Mouse (Mus musculus): ENCODE data around the gene Aldh3b3. TPM values are rescaled to one million over a fixed set of nuclear protein-coding genes. Genes with fewer than 3 reads are reported as not detected.

Aldh3b3 gene
- polyA plus RNA-seq, 1 experiment from 2014 or later, result not detected

DNA sequence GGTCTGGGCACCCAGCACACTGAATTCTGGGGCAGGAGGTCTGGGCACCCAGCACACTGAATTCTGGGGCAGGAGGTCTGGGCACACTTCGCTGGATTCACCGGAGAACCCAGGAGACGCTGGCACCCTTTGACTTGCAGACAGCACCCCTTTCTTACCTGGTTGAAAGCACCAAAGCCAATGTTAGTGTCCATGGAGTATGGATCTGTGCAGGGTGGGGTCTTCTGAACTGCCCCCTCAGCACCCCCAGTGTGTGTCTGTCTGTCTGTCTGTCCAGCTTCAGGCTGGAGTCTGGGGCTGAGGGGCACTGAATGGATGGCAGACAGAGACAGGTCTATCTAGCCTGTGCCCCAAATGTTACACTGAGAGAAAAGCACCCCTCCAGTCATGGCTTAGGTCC lies 33.1 kb downstream of the Aldh3b3 start:
- peaks cover 6% of the 10 kb centered on the region for H3K4me1 ChIP-seq (replicated peaks; ENCODE audit: control insufficient read depth, insufficient read depth, low read length)
- WGBS, result 89% methylated on average over 3 of the region's 3 CpGs
- H3K27ac ChIP-seq (ENCODE audit: low read depth), result no peak overlapping the region
- no peaks in the 10 kb centered on the region for H3K36me3 ChIP-seq (ENCODE audit: control insufficient read depth, insufficient read depth, low read length)
- no peaks in the 10 kb centered on the region for H3K9me3 ChIP-seq (ENCODE audit: control insufficient read depth, low read length)
- no peak overlapping the region for H3K9ac ChIP-seq (ENCODE audit: low read length)
- no peak overlapping the region for H3K4me3 ChIP-seq (ENCODE audit: low read depth, low read length)
- no peaks in the 10 kb centered on the region for H3K27me3 ChIP-seq (replicated peaks; ENCODE audit: control insufficient read depth, insufficient read depth, low read length)
- no peak overlapping the region for H3K4me2 ChIP-seq (ENCODE audit: low read length)
- ATAC-seq (replicated peaks; ENCODE audit: low FRiP score, low TSS enrichment, low read depth), result no peak
- DNase-seq (ENCODE audit: low spot score), result no peak

DNA sequence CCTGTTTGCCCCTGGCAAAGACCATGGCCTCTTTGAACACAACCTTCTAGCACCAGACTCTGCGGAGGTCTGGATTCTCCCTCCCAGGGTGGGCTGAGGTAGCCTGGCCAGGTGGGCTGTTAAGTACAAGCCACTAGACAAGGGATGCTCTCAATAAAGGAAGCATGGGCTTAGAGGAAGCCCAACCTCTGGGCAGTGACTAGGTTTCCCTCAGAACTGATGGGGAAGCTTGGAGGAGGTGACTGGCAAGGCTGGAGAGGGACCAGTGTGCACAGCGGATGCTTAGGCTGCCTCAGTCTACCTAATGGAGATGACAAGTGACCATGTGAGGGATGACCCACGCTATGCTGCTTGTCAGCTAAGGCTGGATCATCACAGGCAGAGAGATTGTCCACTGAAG lies 33.5 kb downstream of the Aldh3b3 start:
- DNase-seq (ENCODE audit: low spot score) (no peak), ATAC-seq (replicated peaks; ENCODE audit: low FRiP score, low TSS enrichment, low read depth) (no peak)

DNA sequence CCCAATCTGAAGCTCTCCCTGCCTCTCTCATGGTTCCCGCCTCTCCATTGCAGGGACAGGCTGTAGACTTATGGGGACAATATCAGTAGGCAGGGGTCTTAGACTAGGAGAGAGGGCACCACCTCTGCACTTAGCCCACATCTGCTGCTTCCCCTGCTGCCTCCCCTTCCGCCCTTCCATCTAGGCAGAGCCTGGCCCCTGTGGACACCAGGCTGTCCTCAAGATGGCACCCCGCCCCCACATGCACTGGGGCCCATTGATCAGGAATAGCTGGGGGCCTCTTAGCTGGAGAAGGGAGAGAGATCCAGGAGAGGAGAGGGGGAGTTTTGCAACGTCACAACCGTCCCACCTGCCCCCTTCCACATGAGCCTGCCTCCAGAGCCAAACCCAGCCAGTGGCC lies 34.0 kb downstream of the Aldh3b3 start, which contains the start of gene Tbx10:
Gene Tbx10 (plus strand): TSS at position 337 of the 400 bp plus-strand sequence.
- no peak for ATAC-seq (replicated peaks; ENCODE audit: low FRiP score, low TSS enrichment, low read depth)
- DNase-seq (ENCODE audit: low spot score), result no peak
- Histone ChIP-seq H3K4me2 (ENCODE audit: low read length) (no peak within 1 kb of the TSS), H3K9ac (ENCODE audit: low read length) (no peak within 1 kb of the TSS), H3K36me3 (ENCODE audit: control insufficient read depth, insufficient read depth, low read length) (no peaks in the 10 kb centered on the region), H3K27me3 (replicated peaks; ENCODE audit: control insufficient read depth, insufficient read depth, low read length) (no peaks in the 10 kb centered on the region), H3K4me1 (replicated peaks; ENCODE audit: control insufficient read depth, insufficient read depth, low read length) (no peaks in the 10 kb centered on the region), H3K27ac (ENCODE audit: low read depth) (no peak within 1 kb of the TSS), H3K4me3 (ENCODE audit: low read depth, low read length) (no peak within 1 kb of the TSS), H3K9me3 (ENCODE audit: control insufficient read depth, low read length) (no peaks in the 10 kb centered on the region)
- WGBS, result 63% methylated on average over 5 of the region's 5 CpGs

More for the DNA sequence above, 33.5 kb downstream of the Aldh3b3 start:
- H3K27me3 ChIP-seq (replicated peaks; ENCODE audit: control insufficient read depth, insufficient read depth, low read length), result no peaks in the 10 kb centered on the region
- 89% methylated on average over 3 of the region's 3 CpGs for WGBS
- H3K27ac ChIP-seq (ENCODE audit: low read depth), result no peak overlapping the region
- H3K36me3 ChIP-seq (ENCODE audit: control insufficient read depth, insufficient read depth, low read length), result no peaks in the 10 kb centered on the region
- H3K9me3 ChIP-seq (ENCODE audit: control insufficient read depth, low read length), result no peaks in the 10 kb centered on the region
- H3K4me1 ChIP-seq (replicated peaks; ENCODE audit: control insufficient read depth, insufficient read depth, low read length), result peaks cover 2% of the 10 kb centered on the region
- no peak overlapping the region for H3K9ac ChIP-seq (ENCODE audit: low read length)
- H3K4me2 ChIP-seq (ENCODE audit: low read length), result no peak overlapping the region
- H3K4me3 ChIP-seq (ENCODE audit: low read depth, low read length), result no peak overlapping the region

DNA sequence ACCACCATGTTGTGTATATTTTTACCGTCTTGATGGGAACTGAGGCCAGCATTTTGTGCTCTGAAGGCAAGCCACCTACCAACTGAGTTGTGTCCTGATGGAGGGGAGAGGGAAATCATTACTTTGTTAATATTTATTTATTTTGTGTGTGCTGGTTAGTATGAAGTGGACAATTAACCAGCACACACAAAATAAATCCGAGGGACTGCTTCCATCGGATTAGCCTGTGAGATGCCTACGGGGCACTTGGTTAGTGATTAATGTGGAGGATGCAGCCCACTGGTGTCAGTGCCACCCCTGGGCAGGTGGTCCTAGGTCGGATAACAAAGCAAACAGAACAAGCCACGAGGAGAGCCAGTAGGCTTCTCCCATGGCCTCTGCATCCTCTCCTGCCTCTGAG lies 36.5 kb downstream of the Aldh3b3 start:
- DNase-seq (ENCODE audit: low spot score), result no peak
- peaks cover 5% of the 10 kb centered on the region; the same call in 1 of the 2 replicates for H3K4me1 ChIP-seq (replicated peaks; ENCODE audit: control insufficient read depth, insufficient read depth, low read length)

DNA sequence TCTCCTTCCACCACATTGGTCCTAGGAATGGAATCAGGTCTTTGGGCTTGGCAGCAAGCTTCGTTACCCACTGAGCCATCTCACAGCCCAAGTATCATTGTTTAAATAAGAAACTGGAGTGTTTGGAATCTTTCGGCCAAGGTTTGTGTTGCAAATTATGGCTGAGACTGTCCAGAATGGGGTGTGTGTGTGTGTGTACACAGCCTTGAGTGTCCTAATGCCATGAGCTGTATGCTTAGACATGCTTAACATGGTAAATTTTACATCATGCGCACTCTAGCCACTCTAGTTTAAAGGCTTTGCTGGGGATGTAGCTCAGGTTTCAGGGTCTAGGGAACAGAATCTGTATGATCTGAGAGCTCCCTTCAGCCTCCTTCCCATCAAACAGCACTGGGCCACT lies 37.1 kb downstream of the Aldh3b3 start:
- 66% methylated on average over 3 of the region's 3 CpGs for WGBS
- Histone ChIP-seq H3K4me1 (replicated peaks; ENCODE audit: control insufficient read depth, insufficient read depth, low read length) (peaks cover 5% of the 10 kb centered on the region; the same call in 1 of the 2 replicates), H3K27ac (ENCODE audit: low read depth) (no peak overlapping the region), H3K9me3 (ENCODE audit: control insufficient read depth, low read length) (no peaks in the 10 kb centered on the region), H3K4me3 (ENCODE audit: low read depth, low read length) (no peak overlapping the region), H3K27me3 (replicated peaks; ENCODE audit: control insufficient read depth, insufficient read depth, low read length) (no peaks in the 10 kb centered on the region), H3K4me2 (ENCODE audit: low read length) (no peak overlapping the region), H3K36me3 (ENCODE audit: control insufficient read depth, insufficient read depth, low read length) (no peaks in the 10 kb centered on the region), H3K9ac (ENCODE audit: low read length) (no peak overlapping the region)
- no peak for DNase-seq (ENCODE audit: low spot score)
- ATAC-seq (replicated peaks; ENCODE audit: low FRiP score, low TSS enrichment, low read depth), result no peak

More for the DNA sequence above, 36.5 kb downstream of the Aldh3b3 start:
- no peak overlapping the region for H3K27ac ChIP-seq (ENCODE audit: low read depth)
- H3K27me3 ChIP-seq (replicated peaks; ENCODE audit: control insufficient read depth, insufficient read depth, low read length), result no peaks in the 10 kb centered on the region
- no peaks in the 10 kb centered on the region for H3K9me3 ChIP-seq (ENCODE audit: control insufficient read depth, low read length)
- ATAC-seq (replicated peaks; ENCODE audit: low FRiP score, low TSS enrichment, low read depth), result no peak
- H3K36me3 ChIP-seq (ENCODE audit: control insufficient read depth, insufficient read depth, low read length), result no peaks in the 10 kb centered on the region
- H3K9ac ChIP-seq (ENCODE audit: low read length), result no peak overlapping the region
- 68% methylated on average over 6 of the region's 6 CpGs for WGBS
- H3K4me2 ChIP-seq (ENCODE audit: low read length), result no peak overlapping the region
- no peak overlapping the region for H3K4me3 ChIP-seq (ENCODE audit: low read depth, low read length)

DNA sequence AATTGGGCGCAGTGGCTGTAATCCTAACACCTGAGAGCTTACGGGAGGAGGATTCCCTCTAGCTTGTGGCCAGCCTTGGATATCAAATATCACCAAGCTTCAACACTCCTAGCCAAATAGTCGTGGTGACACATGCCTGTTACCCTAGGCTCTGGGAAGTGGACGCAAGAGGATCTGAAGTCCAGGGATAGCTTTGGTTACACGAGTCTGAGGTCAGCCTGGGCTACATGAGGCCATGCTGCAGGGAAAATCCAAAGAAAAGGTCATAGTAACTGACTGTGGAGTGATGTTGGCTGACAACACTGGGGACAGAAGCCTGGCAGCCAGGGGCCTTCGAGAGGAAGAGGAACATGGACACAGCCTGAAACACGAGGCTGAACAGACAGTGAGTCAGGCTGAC lies 37.7 kb downstream of the Aldh3b3 start:
- H3K27me3 ChIP-seq (replicated peaks; ENCODE audit: control insufficient read depth, insufficient read depth, low read length), result no peaks in the 10 kb centered on the region
- H3K4me3 ChIP-seq (ENCODE audit: low read depth, low read length), result no peak overlapping the region
- H3K4me1 ChIP-seq (replicated peaks; ENCODE audit: control insufficient read depth, insufficient read depth, low read length), result peaks cover 9% of the 10 kb centered on the region
- H3K9ac ChIP-seq (ENCODE audit: low read length), result no peak overlapping the region
- H3K4me2 ChIP-seq (ENCODE audit: low read length), result no peak overlapping the region
- DNase-seq (ENCODE audit: low spot score), result no peak
- no peaks in the 10 kb centered on the region for H3K36me3 ChIP-seq (ENCODE audit: control insufficient read depth, insufficient read depth, low read length)
- H3K9me3 ChIP-seq (ENCODE audit: control insufficient read depth, low read length), result no peaks in the 10 kb centered on the region
- WGBS, result 75% methylated on average over 7 of the region's 7 CpGs
- H3K27ac ChIP-seq (ENCODE audit: low read depth), result no peak overlapping the region
- ATAC-seq (replicated peaks; ENCODE audit: low FRiP score, low TSS enrichment, low read depth), result no peak

DNA sequence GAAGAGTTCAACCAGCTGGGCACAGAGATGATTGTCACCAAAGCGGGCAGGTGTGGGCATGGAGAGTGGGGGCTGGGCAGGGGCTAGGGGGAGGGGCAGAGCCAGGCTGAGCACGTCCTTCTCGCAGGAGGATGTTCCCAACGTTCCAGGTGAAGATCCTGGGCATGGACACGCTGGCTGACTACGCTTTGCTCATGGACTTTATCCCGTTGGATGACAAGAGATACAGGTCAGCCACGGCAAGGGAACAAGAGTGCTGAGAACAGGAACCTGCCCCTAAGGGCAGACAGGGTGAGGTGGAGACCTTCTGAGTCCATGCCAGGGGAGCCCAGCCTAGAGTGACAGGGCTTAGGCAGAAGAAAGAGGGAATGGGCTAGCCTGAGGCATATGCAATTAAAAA lies 38.3 kb downstream of the Aldh3b3 start:
- Histone ChIP-seq H3K9me3 (ENCODE audit: control insufficient read depth, low read length) (no peaks in the 10 kb centered on the region), H3K27ac (ENCODE audit: low read depth) (no peak overlapping the region), H3K9ac (ENCODE audit: low read length) (no peak overlapping the region), H3K4me1 (replicated peaks; ENCODE audit: control insufficient read depth, insufficient read depth, low read length) (peaks cover 15% of the 10 kb centered on the region), H3K27me3 (replicated peaks; ENCODE audit: control insufficient read depth, insufficient read depth, low read length) (no peaks in the 10 kb centered on the region), H3K4me2 (ENCODE audit: low read length) (no peak overlapping the region), H3K36me3 (ENCODE audit: control insufficient read depth, insufficient read depth, low read length) (no peaks in the 10 kb centered on the region), H3K4me3 (ENCODE audit: low read depth, low read length) (no peak overlapping the region)
- DNase-seq (ENCODE audit: low spot score), result no peak
- WGBS, result 82% methylated on average over 8 of the region's 8 CpGs
- no peak for ATAC-seq (replicated peaks; ENCODE audit: low FRiP score, low TSS enrichment, low read depth)

DNA sequence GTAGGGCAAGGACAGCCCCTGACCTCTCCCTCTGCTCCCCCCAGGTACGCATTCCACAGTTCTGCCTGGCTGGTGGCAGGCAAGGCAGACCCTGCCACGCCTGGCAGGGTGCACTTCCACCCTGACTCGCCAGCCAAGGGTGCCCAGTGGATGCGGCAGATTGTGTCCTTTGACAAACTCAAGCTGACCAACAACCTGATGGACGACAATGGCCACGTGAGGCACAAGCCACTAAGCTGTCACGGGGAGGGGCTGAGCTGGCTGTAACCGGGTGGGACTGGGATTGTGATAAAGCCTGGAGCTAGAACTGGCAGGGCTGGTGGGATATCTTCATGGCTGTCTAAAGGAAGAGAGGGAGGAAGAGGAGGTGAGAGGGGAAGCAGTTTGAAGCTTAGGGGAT lies 38.8 kb downstream of the Aldh3b3 start:
- Histone ChIP-seq H3K4me2 (ENCODE audit: low read length) (no peak overlapping the region), H3K36me3 (ENCODE audit: control insufficient read depth, insufficient read depth, low read length) (no peaks in the 10 kb centered on the region), H3K9me3 (ENCODE audit: control insufficient read depth, low read length) (no peaks in the 10 kb centered on the region), H3K4me1 (replicated peaks; ENCODE audit: control insufficient read depth, insufficient read depth, low read length) (peaks cover 16% of the 10 kb centered on the region), H3K27me3 (replicated peaks; ENCODE audit: control insufficient read depth, insufficient read depth, low read length) (no peaks in the 10 kb centered on the region), H3K4me3 (ENCODE audit: low read depth, low read length) (no peak overlapping the region), H3K9ac (ENCODE audit: low read length) (no peak overlapping the region), H3K27ac (ENCODE audit: low read depth) (no peak overlapping the region)
- no peak for ATAC-seq (replicated peaks; ENCODE audit: low FRiP score, low TSS enrichment, low read depth)
- DNase-seq (ENCODE audit: low spot score), result no peak
- WGBS, result 47% methylated on average over 8 of the region's 8 CpGs

DNA sequence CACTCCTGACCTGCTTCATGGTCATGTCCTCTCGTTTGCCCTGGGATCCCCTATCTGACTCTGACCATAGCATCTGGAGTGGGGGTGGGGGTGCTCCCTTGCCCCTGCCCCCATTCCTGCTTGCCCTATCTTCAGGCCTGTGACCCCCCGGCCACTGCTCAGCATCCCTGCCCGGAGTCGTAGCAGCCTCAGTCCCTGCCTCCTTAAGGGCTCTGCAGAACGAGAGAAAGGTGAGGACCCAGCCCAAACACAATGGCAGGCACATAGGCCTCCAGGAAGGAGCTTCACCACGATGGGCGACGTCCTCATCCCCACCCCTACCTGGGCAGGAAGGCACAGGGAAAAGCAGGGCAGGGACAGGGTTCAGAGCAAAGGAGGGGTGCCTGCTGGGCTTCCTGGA lies 39.9 kb downstream of the Aldh3b3 start:
- no peaks in the 10 kb centered on the region for H3K27me3 ChIP-seq (replicated peaks; ENCODE audit: control insufficient read depth, insufficient read depth, low read length)
- H3K4me1 ChIP-seq (replicated peaks; ENCODE audit: control insufficient read depth, insufficient read depth, low read length), result peaks cover 16% of the 10 kb centered on the region
- H3K27ac ChIP-seq (ENCODE audit: low read depth), result no peak overlapping the region
- H3K4me2 ChIP-seq (ENCODE audit: low read length), result no peak overlapping the region
- no peak for DNase-seq (ENCODE audit: low spot score)
- H3K4me3 ChIP-seq (ENCODE audit: low read depth, low read length), result no peak overlapping the region
- no peak overlapping the region for H3K9ac ChIP-seq (ENCODE audit: low read length)
- H3K36me3 ChIP-seq (ENCODE audit: control insufficient read depth, insufficient read depth, low read length), result no peaks in the 10 kb centered on the region
- 77% methylated on average over 8 of the region's 8 CpGs for WGBS
- no peak for ATAC-seq (replicated peaks; ENCODE audit: low FRiP score, low TSS enrichment, low read depth)
- no peaks in the 10 kb centered on the region for H3K9me3 ChIP-seq (ENCODE audit: control insufficient read depth, low read length)

Data from intestine, embryonic 14.5 days (tissue).